Mouse (Mus musculus) forebrain, embryonic 14.5 days (tissue): ENCODE data around the gene Snap91. TPM values are rescaled to one million over a fixed set of nuclear protein-coding genes. Genes with fewer than 3 reads are reported as not detected.

Experiments
- ATAC-seq: fragments of 200-750 bp; cut with Nextera tagmentation; 2 replicates; pipeline ENCODE4 v1.8.0; 2017; ENCODE audit warnings: mild to moderate bottlenecking, moderate library complexity
- DNase-seq: peaks from one replicate; pipeline ENCODE4 v3.0.0-alpha.2; 2015; ENCODE audit warnings: low spot score
- H3K27ac ChIP-seq: fragments of 300-500 bp; sonication (generic); 2 replicates; pipeline ENCODE4 v1.5.1; 2014; ENCODE audit warnings: low read depth, mild to moderate bottlenecking, control low read depth, low read length, moderate library complexity
- H3K27me3 ChIP-seq: fragments of 300-500 bp; sonication (generic); replicated peaks from 2 replicates; pipeline ENCODE4 v1.6.1; 2014; ENCODE audit warnings: low read length, control low read depth, mixed read lengths; ENCODE audit not compliant: control insufficient read depth, insufficient read depth
- H3K36me3 ChIP-seq: fragments of 300-500 bp; sonication (generic); 2 replicates; pipeline ENCODE4 v1.6.1; 2014; ENCODE audit warnings: low read length, control low read depth; ENCODE audit not compliant: control insufficient read depth, insufficient read depth
- H3K4me1 ChIP-seq: fragments of 300-500 bp; sonication (generic); 2 replicates; pipeline ENCODE4 v1.6.1; 2014; ENCODE audit warnings: antibody characterized with exemption, low read length, control low read depth; ENCODE audit not compliant: control insufficient read depth, insufficient read depth
- H3K4me2 ChIP-seq: fragments of 300-500 bp; sonication (generic); 2 replicates; pipeline ENCODE4 v1.6.1; 2014; ENCODE audit warnings: mild to moderate bottlenecking, control low read depth, low read length
- H3K4me3 ChIP-seq: fragments of 300-500 bp; sonication (generic); 2 replicates; pipeline ENCODE4 v1.5.1; 2014; ENCODE audit warnings: low read depth, low read length, control low read depth
- H3K9ac ChIP-seq: fragments of 300-500 bp; sonication (generic); 2 replicates; pipeline ENCODE4 v1.6.1; 2014; ENCODE audit warnings: mild to moderate bottlenecking, low read length, control low read depth, moderate library complexity
- H3K9me3 ChIP-seq: fragments of 300-500 bp; sonication (generic); replicated peaks from 2 replicates; pipeline ENCODE4 v1.6.1; 2016; ENCODE audit warnings: low read length, control low read depth, mixed read lengths; ENCODE audit not compliant: control insufficient read depth
- WGBS: fragments of 180-500 bp; shearing (Covaris S2); extraction: QIAGEN DNeasy Blood & Tissue Kit; methylation state at CpG from one replicate; pipeline ENCODE4 v1.1.7; 2014; 5-methylcytosine and 5-hydroxymethylcytosine counted together
- polyA plus RNA-seq: library from polyadenylated mRNA; unstranded; fragments of >200 nt; fragmentation: Nextera tagmentation; extraction: Ambion mirVana; gene quantifications from 2 replicates; pipeline ENCODE4 v1.2.1, GENCODE M21; 2014

Gene Snap91
- polyA plus RNA-seq, 1 experiment from 2014 or later, result 43.1 TPM

DNA sequence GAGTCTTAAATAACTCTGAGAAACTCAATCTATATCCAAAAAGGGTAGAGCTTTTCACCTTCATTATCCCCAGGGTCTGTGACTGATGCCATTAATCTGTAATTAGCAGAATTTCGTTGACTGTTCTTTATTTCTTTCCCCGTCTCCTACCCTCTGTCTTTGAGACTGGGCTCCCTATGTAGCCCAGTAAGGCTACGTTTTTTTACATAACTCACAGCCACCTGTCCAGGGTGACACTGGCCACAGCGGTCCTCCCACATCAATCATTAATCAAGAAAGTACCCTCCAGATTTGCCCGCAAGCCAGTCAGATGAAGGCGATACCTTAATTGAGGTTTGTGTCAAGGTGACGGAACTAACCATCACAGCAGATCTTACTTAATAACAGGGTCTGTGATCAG, 81.4 kb downstream of the Snap91 start:
- H3K4me1 ChIP-seq, result no peaks in the 10 kb centered on the region
- ATAC-seq, result no peak
- no peaks in the 10 kb centered on the region for H3K9me3 ChIP-seq
- H3K4me3 ChIP-seq, result no peak overlapping the region
- no peaks in the 10 kb centered on the region for H3K27me3 ChIP-seq
- no peak overlapping the region for H3K9ac ChIP-seq
- H3K4me2 ChIP-seq, result no peak overlapping the region
- H3K36me3 ChIP-seq, result 0 out of 2 replicates have a peak, but pooled peaks cover 2% of the 10 kb centered on the region
- 77% methylated on average over 7 of the region's 7 CpGs for WGBS
- DNase-seq, result no peak
- H3K27ac ChIP-seq, result no peak overlapping the region

DNA sequence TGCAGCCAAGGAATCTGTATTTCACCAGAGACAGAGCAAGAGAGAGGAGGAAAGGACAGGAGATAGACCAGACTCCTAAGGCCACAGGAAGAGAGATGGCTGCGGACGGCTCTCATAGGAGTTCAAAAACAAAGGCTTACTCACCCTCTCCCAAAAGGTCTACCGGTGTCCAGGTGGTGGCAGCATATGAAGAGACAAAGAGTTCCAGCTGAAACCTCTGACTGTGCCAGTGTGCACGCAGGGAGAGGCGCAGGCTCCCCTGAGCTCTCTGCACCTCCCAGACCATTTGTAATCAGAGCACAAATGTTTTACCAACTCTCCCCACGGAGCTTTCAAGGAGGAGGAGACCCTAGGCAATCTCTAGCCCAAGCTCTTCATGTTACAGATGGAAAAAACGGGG, 81.8 kb downstream of the Snap91 start:
- WGBS, result 48% methylated on average over 7 of the region's 7 CpGs
- Histone ChIP-seq H3K27me3 (no peaks in the 10 kb centered on the region), H3K9ac (no peak overlapping the region), H3K4me3 (no peak overlapping the region), H3K36me3 (0 out of 2 replicates have a peak, but pooled peaks cover 2% of the 10 kb centered on the region), H3K27ac (no peak overlapping the region), H3K4me1 (no peaks in the 10 kb centered on the region), H3K9me3 (no peaks in the 10 kb centered on the region), H3K4me2 (no peak overlapping the region)
- ATAC-seq (no peak), DNase-seq (no peak)

DNA sequence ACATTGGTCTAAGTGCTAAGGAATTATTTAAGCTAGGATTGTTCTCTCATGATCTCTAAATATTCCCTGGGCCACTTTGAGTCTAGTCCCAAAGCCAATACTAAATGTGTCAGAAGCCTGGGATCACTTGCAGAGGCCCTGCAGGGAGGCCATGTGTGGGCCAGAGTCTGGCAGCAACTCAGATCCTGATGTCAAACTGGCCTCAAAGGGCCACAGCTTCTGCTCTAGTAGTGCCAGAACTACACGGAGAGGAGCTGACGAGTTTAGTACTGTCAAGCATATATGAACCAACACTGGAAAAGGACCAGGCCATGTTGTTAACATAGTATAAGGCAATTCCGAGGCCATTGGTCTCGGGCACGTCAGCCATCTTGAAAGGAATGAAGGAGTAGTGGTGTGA, 82.3 kb downstream of the Snap91 start:
- 91% methylated on average over 5 of the region's 5 CpGs for WGBS
- H3K9ac ChIP-seq, result no peak overlapping the region
- H3K36me3 ChIP-seq, result 0 out of 2 replicates have a peak, but pooled peaks cover 2% of the 10 kb centered on the region
- H3K27ac ChIP-seq, result no peak overlapping the region
- no peak overlapping the region for H3K4me3 ChIP-seq
- no peaks in the 10 kb centered on the region for H3K27me3 ChIP-seq
- H3K9me3 ChIP-seq, result no peaks in the 10 kb centered on the region
- DNase-seq (no peak), ATAC-seq (no peak)
- H3K4me1 ChIP-seq, result no peaks in the 10 kb centered on the region
- H3K4me2 ChIP-seq, result no peak overlapping the region

DNA sequence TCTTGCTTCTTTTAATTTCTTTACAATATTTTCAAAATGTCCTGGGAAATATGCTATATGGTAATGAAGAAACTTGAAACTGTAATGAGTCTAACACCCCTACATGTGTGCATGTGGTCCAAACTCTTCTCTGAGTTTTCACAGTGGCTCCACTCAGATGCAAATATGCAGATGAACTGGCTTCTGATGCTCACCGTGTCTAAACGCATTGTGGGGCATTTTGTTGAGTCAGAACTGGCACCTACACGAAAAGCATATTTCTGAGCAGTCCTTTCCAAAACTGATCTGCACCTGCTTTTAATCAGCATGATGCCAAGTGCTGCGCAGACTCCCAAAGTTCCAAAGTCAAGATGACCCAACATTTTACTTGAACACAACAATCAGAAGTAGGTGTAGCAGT, 82.9 kb downstream of the Snap91 start:
- Histone ChIP-seq H3K4me3 (no peak overlapping the region), H3K36me3 (0 out of 2 replicates have a peak, but pooled peaks cover 3% of the 10 kb centered on the region), H3K4me1 (no peaks in the 10 kb centered on the region), H3K27ac (no peak overlapping the region), H3K4me2 (no peak overlapping the region), H3K9me3 (no peaks in the 10 kb centered on the region), H3K9ac (no peak overlapping the region), H3K27me3 (no peaks in the 10 kb centered on the region)
- ATAC-seq (no peak), DNase-seq (no peak)
- WGBS, result 81% methylated on average over 4 of the region's 4 CpGs

DNA sequence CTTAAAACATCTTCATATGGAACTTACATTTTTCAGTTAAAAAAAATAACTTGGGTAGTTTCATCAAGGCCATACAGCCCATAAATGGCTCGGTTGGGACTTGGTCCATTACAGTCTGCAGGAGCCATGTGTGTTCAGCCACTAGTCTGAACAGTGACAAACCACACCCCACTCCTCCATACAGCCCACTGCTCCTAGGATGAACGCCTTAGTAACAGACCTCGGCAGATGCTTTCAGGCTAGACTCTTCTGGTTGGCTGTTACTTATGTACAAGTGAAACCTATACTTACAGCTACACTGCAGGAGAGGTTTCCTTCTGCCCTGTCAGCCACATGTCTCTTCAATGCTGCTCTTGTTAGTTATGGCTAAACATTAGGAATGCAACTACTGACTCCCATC, 85.2 kb downstream of the Snap91 start:
- Histone ChIP-seq H3K27ac (no peak overlapping the region), H3K4me1 (no peaks in the 10 kb centered on the region), H3K9me3 (no peaks in the 10 kb centered on the region), H3K4me2 (no peak overlapping the region), H3K36me3 (peaks cover 11% of the 10 kb centered on the region), H3K9ac (no peak overlapping the region), H3K27me3 (no peaks in the 10 kb centered on the region), H3K4me3 (no peak overlapping the region)
- ATAC-seq (no peak), DNase-seq (no peak)
- WGBS, result 73% methylated on average over 3 of the region's 3 CpGs

DNA sequence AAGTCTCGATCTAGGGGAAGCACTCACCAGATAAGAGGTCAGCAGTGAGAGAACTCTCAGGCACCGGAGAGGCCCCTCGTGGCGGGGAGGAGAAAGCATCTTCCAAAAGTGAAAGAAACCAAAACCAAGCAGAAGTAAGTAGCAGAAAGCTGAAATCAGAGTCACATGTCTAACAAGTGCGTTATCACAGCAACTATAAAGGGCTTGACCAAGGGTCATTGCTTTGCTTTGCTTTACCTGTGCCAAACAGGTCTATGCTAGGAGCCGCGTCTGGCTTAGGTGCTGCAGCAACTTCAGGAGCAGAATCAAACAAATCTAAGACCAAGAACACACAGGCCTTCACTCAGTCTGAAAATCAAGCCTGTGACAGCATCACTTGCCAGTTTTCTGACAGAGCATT, 88.5 kb downstream of the Snap91 start:
- H3K27me3 ChIP-seq, result no peaks in the 10 kb centered on the region
- DNase-seq (no peak), ATAC-seq (no peak)
- H3K9ac ChIP-seq, result no peak overlapping the region
- no peak overlapping the region for H3K27ac ChIP-seq
- H3K4me2 ChIP-seq, result no peak overlapping the region
- no peaks in the 10 kb centered on the region for H3K4me1 ChIP-seq
- H3K4me3 ChIP-seq, result no peak overlapping the region
- 92% methylated on average over 7 of the region's 7 CpGs for WGBS
- no peaks in the 10 kb centered on the region for H3K9me3 ChIP-seq
- H3K36me3 ChIP-seq, result peaks cover 17% of the 10 kb centered on the region

DNA sequence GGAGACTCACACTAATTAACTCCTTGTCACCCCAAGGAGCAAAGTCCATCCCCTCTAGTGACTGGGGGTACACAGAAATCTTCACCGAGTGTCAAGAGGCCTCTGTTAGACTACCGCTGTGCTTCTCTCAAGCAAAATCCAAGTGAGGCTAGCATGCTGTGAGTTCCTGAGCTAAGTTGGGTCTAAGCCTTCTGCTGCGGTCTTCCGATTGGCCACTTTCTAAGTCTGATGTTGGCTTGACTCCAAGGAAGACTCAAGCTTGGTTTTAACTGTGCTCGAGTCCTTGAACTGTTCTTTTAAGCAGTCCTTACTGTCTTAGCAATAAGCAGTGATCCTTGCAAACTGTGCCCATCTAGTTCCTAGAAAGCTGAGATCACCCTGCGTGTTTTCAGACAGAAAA, 91.3 kb downstream of the Snap91 start:
- Histone ChIP-seq H3K9ac (no peak overlapping the region), H3K4me2 (no peak overlapping the region), H3K4me1 (no peaks in the 10 kb centered on the region), H3K27ac (no peak overlapping the region), H3K27me3 (no peaks in the 10 kb centered on the region), H3K36me3 (peaks cover 15% of the 10 kb centered on the region), H3K4me3 (no peak overlapping the region), H3K9me3 (no peaks in the 10 kb centered on the region)
- 75% methylated on average over 6 of the region's 6 CpGs for WGBS
- ATAC-seq, result no peak
- no peak for DNase-seq

DNA sequence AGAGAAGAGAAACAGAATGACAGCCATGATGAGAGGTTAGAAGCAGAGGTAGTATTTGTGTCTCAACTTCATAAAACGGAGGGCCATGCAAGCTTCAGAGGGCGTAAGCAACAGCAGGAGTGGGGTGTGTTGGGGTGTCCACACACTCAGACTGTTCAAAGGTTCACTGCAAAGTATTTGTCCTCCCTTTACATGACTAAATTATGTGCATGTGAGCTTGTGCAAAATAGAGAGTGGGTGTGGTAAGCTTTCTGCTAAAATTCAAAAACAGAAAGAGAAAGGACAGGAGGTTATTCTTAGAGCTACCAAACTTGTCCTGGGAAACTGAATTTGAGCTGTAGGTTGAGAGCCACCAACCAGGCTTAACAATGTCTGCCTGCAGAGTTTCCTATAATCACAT, 97.6 kb downstream of the Snap91 start:
- Histone ChIP-seq H3K27me3 (no peaks in the 10 kb centered on the region), H3K27ac (no peak overlapping the region), H3K36me3 (peaks cover 16% of the 10 kb centered on the region), H3K4me1 (no peaks in the 10 kb centered on the region), H3K4me2 (no peak overlapping the region), H3K9me3 (no peaks in the 10 kb centered on the region), H3K9ac (no peak overlapping the region), H3K4me3 (no peak overlapping the region)
- DNase-seq, result no peak
- no peak for ATAC-seq
- 88% methylated on average over 2 of the region's 2 CpGs for WGBS

DNA sequence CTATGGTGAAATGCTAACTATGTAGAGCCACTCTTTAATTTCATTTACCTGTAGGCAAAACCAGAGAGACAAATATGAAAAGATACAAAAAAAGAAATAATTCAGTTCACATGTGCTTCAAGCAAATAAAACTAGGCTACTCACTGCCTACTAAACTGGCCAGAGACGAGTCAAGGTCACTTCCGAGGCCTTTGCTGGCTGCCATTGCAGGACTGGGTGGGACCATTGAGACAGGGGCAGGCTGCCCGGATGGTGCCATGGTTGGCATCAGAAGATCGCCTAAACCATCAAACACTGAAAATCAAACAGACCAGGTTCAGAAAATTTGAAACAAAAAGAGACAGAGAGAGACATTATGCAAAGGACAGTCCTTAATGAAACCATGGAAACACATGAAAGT, 99.0 kb downstream of the Snap91 start:
- H3K27ac ChIP-seq, result no peak overlapping the region
- no peak overlapping the region for H3K9ac ChIP-seq
- H3K36me3 ChIP-seq, result peaks cover 16% of the 10 kb centered on the region
- no peaks in the 10 kb centered on the region for H3K27me3 ChIP-seq
- DNase-seq, result no peak
- no peak for ATAC-seq
- 84% methylated on average over 4 of the region's 4 CpGs for WGBS
- no peak overlapping the region for H3K4me2 ChIP-seq
- H3K4me3 ChIP-seq, result no peak overlapping the region
- H3K9me3 ChIP-seq, result no peaks in the 10 kb centered on the region
- no peaks in the 10 kb centered on the region for H3K4me1 ChIP-seq
